ENCODE assay signal across 13 mouse cellular contexts in genomic region chr4:135889146-135889883, GRCm38 (mm10). TPM values are rescaled to one million over a fixed set of nuclear protein-coding genes. Genes with fewer than 3 reads are reported as not detected.
DNase-seq lines count a peak whose midpoint lies in the region; ATAC-seq and TF ChIP-seq lines count a peak whose summit lies in the region.
"Had no signal": no experiment of that assay in that cellular context is flagged by ENCODE, and none has a peak within 500 bp of the region (broad histone marks: within the 10 kb centered on the region; RNA-seq: fewer than 3 reads in every experiment).

No protein-coding gene starts in this region.

- H3K4me1 ChIP-seq in heart, embryonic 10.5 days: peaks cover 14% of the 10 kb centered on the region
- no peaks in the 10 kb centered on the region for H3K4me1 ChIP-seq in midbrain, embryonic 11.5 days (ENCODE audit: control insufficient read depth, insufficient read depth, low read length)
- H3K4me1 ChIP-seq in midbrain, embryonic 15.5 days: no peaks in the 10 kb centered on the region
- peaks cover 43% of the 10 kb centered on the region for H3K4me1 ChIP-seq in E14TG2a.4 (replicated peaks; ENCODE audit: low read depth, low read length)
- peaks cover 3 to 27% of the 10 kb centered on the region in 2 experiments; a peak in 3 of 4 replicates for H3K4me1 ChIP-seq in MEL (ENCODE audit: control insufficient read depth in 1 of 2, insufficient read depth in 2 of 2, low read length in 2 of 2)
- peaks cover 28% of the 10 kb centered on the region for H3K4me1 ChIP-seq in liver, embryonic 12.5 days
- H3K4me1 ChIP-seq: forebrain, embryonic 13.5 days had no signal

- no peaks in the 10 kb centered on the region for H3K79me2 ChIP-seq in MEL (ENCODE audit: control insufficient read depth, insufficient read depth, low read length, poor library complexity)

- no peak for ATAC-seq in midbrain, embryonic 11.5 days (ENCODE audit: low FRiP score)
- no peak for ATAC-seq in midbrain, embryonic 15.5 days (replicated peaks)
- no peak for ATAC-seq in liver, embryonic 12.5 days

- TF ChIP-seq CTCF in E14TG2a.4 (conservative IDR thresholded peaks at IDR 0.05; ENCODE audit: low read length): no peak
- no peak for TF ChIP-seq CTCF in MEL (IDR thresholded peaks at IDR 0.05 in 2 of 3, conservative IDR thresholded peaks at IDR 0.05 in 1 of 3; ENCODE audit: control insufficient read depth in 1 of 3, insufficient read depth in 1 of 3, low read depth in 2 of 3, low read length in 3 of 3, poor library complexity in 1 of 3, severe bottlenecking in 1 of 3)

- H3K9me3 ChIP-seq in heart, embryonic 10.5 days: no peaks in the 10 kb centered on the region
- no peaks in the 10 kb centered on the region for H3K9me3 ChIP-seq in midbrain, embryonic 11.5 days (ENCODE audit: control insufficient read depth, low read length)
- no peaks in the 10 kb centered on the region for H3K9me3 ChIP-seq in midbrain, embryonic 15.5 days
- H3K9me3 ChIP-seq in E14TG2a.4 (ENCODE audit: low read length): no peaks in the 10 kb centered on the region
- no peaks in the 10 kb centered on the region for H3K9me3 ChIP-seq in MEL (replicated peaks; ENCODE audit: insufficient read depth, low read length)
- H3K9me3 ChIP-seq in liver, embryonic 12.5 days (replicated peaks): no peaks in the 10 kb centered on the region
- H3K9me3 ChIP-seq: forebrain, embryonic 13.5 days; hindbrain, embryonic 10.5 days had no signal

- intact Hi-C loops in heart, postnatal 36 days (cut with DNase I): loop anchor here (5.0 kb wide), 1 partner anchor 163 kb away; the partner anchor contains the start of gene Rpl11

- H3K27ac ChIP-seq in heart, embryonic 10.5 days: no peak overlapping the region
- H3K27ac ChIP-seq in midbrain, embryonic 11.5 days (ENCODE audit: low read depth, low read length): no peak overlapping the region
- no peak overlapping the region for H3K27ac ChIP-seq in midbrain, embryonic 15.5 days
- H3K27ac ChIP-seq in MEL (ENCODE audit: control insufficient read depth, low read depth, low read length): peak overlapping the region; percentile 24; the same call in 1 of the 2 replicates
- H3K27ac ChIP-seq in liver, embryonic 12.5 days: no peak overlapping the region
- H3K27ac ChIP-seq: forebrain, embryonic 13.5 days; hindbrain, embryonic 10.5 days had no signal

- no peaks in the 10 kb centered on the region for H3K36me3 ChIP-seq in heart, embryonic 10.5 days
- H3K36me3 ChIP-seq in midbrain, embryonic 11.5 days (ENCODE audit: control insufficient read depth, insufficient read depth, low read length): no peaks in the 10 kb centered on the region
- H3K36me3 ChIP-seq in midbrain, embryonic 15.5 days (replicated peaks): no peaks in the 10 kb centered on the region
- H3K36me3 ChIP-seq in E14TG2a.4 (ENCODE audit: insufficient read depth, low read length) (no peaks in the 10 kb centered on the region), MEL (ENCODE audit: control insufficient read depth in 1 of 2, insufficient read depth in 2 of 2, low read length in 2 of 2) (peaks cover 0 to 20% of the 10 kb centered on the region in 2 experiments; a peak in 2 of 4 replicates)
- no peaks in the 10 kb centered on the region for H3K36me3 ChIP-seq in liver, embryonic 12.5 days
- H3K36me3 ChIP-seq: G1E; hindbrain, embryonic 10.5 days had no signal

- no peak for TF ChIP-seq RAD21 in MEL (IDR thresholded peaks at IDR 0.05; ENCODE audit: low read depth, low read length)

- no peaks in the 10 kb centered on the region for H3K27me3 ChIP-seq in heart, embryonic 10.5 days (ENCODE audit: insufficient read depth, poor library complexity, severe bottlenecking)
- no peaks in the 10 kb centered on the region for H3K27me3 ChIP-seq in midbrain, embryonic 11.5 days (ENCODE audit: control insufficient read depth, insufficient read depth, low read length)
- no peaks in the 10 kb centered on the region for H3K27me3 ChIP-seq in midbrain, embryonic 15.5 days (replicated peaks)
- no peaks in the 10 kb centered on the region for H3K27me3 ChIP-seq in E14TG2a.4 (ENCODE audit: insufficient read depth, low read length)
- no peaks in the 10 kb centered on the region for H3K27me3 ChIP-seq in MEL (ENCODE audit: control insufficient read depth in 1 of 2, insufficient read depth in 2 of 2, low read length in 2 of 2)
- H3K27me3 ChIP-seq in liver, embryonic 12.5 days (replicated peaks): no peaks in the 10 kb centered on the region
- H3K27me3 ChIP-seq: forebrain, embryonic 13.5 days had no signal

- WGBS in heart, embryonic 10.5 days: 77% methylated on average over 7 of the region's 7 CpGs
- WGBS in midbrain, embryonic 11.5 days: 84% methylated on average over 7 of the region's 7 CpGs
- 80% methylated on average over 7 of the region's 7 CpGs for WGBS in midbrain, embryonic 15.5 days
- WGBS in liver, embryonic 12.5 days (ENCODE audit: insufficient replicate concordance): 71% methylated on average over 7 of the region's 7 CpGs

- TF ChIP-seq POLR2A in MEL (IDR thresholded peaks at IDR 0.05; ENCODE audit: control insufficient read depth in 1 of 2, insufficient read depth in 1 of 2, low read depth in 1 of 2, low read length in 2 of 2, poor library complexity in 1 of 2): no peak

- TF ChIP-seq EP300 in MEL (IDR thresholded peaks at IDR 0.05; ENCODE audit: low read depth in 1 of 2, low read length in 2 of 2): no peak

- H3K9ac ChIP-seq in midbrain, embryonic 11.5 days (ENCODE audit: low read length): no peak overlapping the region
- no peak overlapping the region for H3K9ac ChIP-seq in midbrain, embryonic 15.5 days
- H3K9ac ChIP-seq in MEL (ENCODE audit: control insufficient read depth, low read depth, low read length, poor library complexity, severe bottlenecking): no peak overlapping the region; the same call in 1 of the 2 replicates
- H3K9ac ChIP-seq in liver, embryonic 12.5 days: no peak overlapping the region
- H3K9ac ChIP-seq: forebrain, embryonic 13.5 days; forebrain, postnatal 0 days had no signal

- no peak overlapping the region for H3K4me2 ChIP-seq in midbrain, embryonic 11.5 days
- H3K4me2 ChIP-seq in midbrain, embryonic 15.5 days: no peak overlapping the region
- no peak overlapping the region for H3K4me2 ChIP-seq in liver, embryonic 12.5 days
- H3K4me2 ChIP-seq: forebrain, embryonic 13.5 days had no signal

- no peak overlapping the region for H3K4me3 ChIP-seq in heart, embryonic 10.5 days
- no peak overlapping the region for H3K4me3 ChIP-seq in midbrain, embryonic 11.5 days (ENCODE audit: low read depth, low read length)
- H3K4me3 ChIP-seq in midbrain, embryonic 15.5 days: no peak overlapping the region
- peak overlapping the region; percentile 58 for H3K4me3 ChIP-seq in E14TG2a.4 (replicated peaks; ENCODE audit: low read length)
- H3K4me3 ChIP-seq in MEL (ENCODE audit: control insufficient read depth in 1 of 2, insufficient read depth in 1 of 2, low read depth in 2 of 2, low read length in 2 of 2): no peak overlapping the region
- H3K4me3 ChIP-seq in liver, embryonic 12.5 days: no peak overlapping the region
- H3K4me3 ChIP-seq: forebrain, embryonic 13.5 days; hindbrain, embryonic 10.5 days had no signal

- DNase-seq in heart, embryonic 10.5 days (ENCODE audit: low spot score): peak; percentile 64
- no peak for DNase-seq in heart, postnatal 36 days
- DNase-seq in midbrain, embryonic 11.5 days (ENCODE audit: low spot score, missing footprints): peak; percentile 85
- peak; percentile 18 for DNase-seq in MEL (ENCODE audit: low read depth, low spot score)
- no peak for DNase-seq in urinary bladder, postnatal 25 days (ENCODE audit: low spot score)

RNA-seq across cellular contexts. Expression of gene Cnr2, which starts 5.9 kb away (rescaled TPM):
- polyA plus RNA-seq in heart, embryonic 10.5 days (2016; fragmentation: Nextera tagmentation; extraction: Ambion mirVana): 0.60 and 1.4 TPM in 2 replicates
- under 1 TPM; 0.49 to 0.50 TPM for total RNA-seq in heart, postnatal 36 days (2021)
- polyA plus RNA-seq in midbrain, embryonic 11.5 days (2014; fragmentation: Nextera tagmentation; extraction: Ambion mirVana): 0.41 and 0.63 TPM in 2 replicates
- 0.19 TPM in 1 of 2 replicates, not detected in the other for polyA plus RNA-seq in midbrain, embryonic 15.5 days (2015; fragmentation: Nextera tagmentation; extraction: Ambion mirVana)
- 9.8 and 10.2 TPM in 2 replicates for total RNA-seq in MEL (2012; rRNA removed)
- 1 to 10 TPM in 1 of 2 experiments, not detected in 1; 6.8 TPM for polyA plus RNA-seq in MEL (2012; ENCODE audit: insufficient read depth in 1 of 2, insufficient read length in 2 of 2, low read depth in 1 of 2, low replicate concordance in 2 of 2, missing spikeins in 1 of 2)
- polyA plus RNA-seq in liver, embryonic 12.5 days (2016; fragmentation: Nextera tagmentation; extraction: Ambion mirVana): 3.9 and 4.3 TPM in 2 replicates
- polyA plus RNA-seq: C2C12 had no signal

RNA-seq across cellular contexts. Expression of gene Pnrc2, which starts 15.7 kb away (rescaled TPM):
- polyA plus RNA-seq in heart, embryonic 10.5 days (2016; fragmentation: Nextera tagmentation; extraction: Ambion mirVana): 121 and 150 TPM in 2 replicates
- 10 to 100 TPM; 59.2 to 63.5 TPM for total RNA-seq in heart, postnatal 36 days (2021)
- polyA plus RNA-seq in midbrain, embryonic 11.5 days (2014; fragmentation: Nextera tagmentation; extraction: Ambion mirVana): 258 and 259 TPM in 2 replicates
- polyA plus RNA-seq in midbrain, embryonic 15.5 days (2015; fragmentation: Nextera tagmentation; extraction: Ambion mirVana): 92.1 and 96.0 TPM in 2 replicates
- 49.8 and 50.7 TPM in 2 replicates for total RNA-seq in MEL (2012; rRNA removed)
- polyA plus RNA-seq in MEL (2012; ENCODE audit: insufficient read depth in 1 of 2, insufficient read length in 2 of 2, low read depth in 1 of 2, low replicate concordance in 2 of 2, missing spikeins in 1 of 2): 10 to 100 TPM; 48.0 to 76.3 TPM
- 91.1 and 98.9 TPM in 2 replicates for polyA plus RNA-seq in liver, embryonic 12.5 days (2016; fragmentation: Nextera tagmentation; extraction: Ambion mirVana)

RNA-seq across cellular contexts. Expression of gene Fuca1, which starts 31.2 kb away (rescaled TPM):
- 44.2 and 51.2 TPM in 2 replicates for polyA plus RNA-seq in heart, embryonic 10.5 days (2016; fragmentation: Nextera tagmentation; extraction: Ambion mirVana)
- 10 to 100 TPM; 31.0 to 31.4 TPM for total RNA-seq in heart, postnatal 36 days (2021)
- 43.0 and 48.1 TPM in 2 replicates for polyA plus RNA-seq in midbrain, embryonic 11.5 days (2014; fragmentation: Nextera tagmentation; extraction: Ambion mirVana)
- polyA plus RNA-seq in midbrain, embryonic 15.5 days (2015; fragmentation: Nextera tagmentation; extraction: Ambion mirVana): 63.2 and 68.3 TPM in 2 replicates
- 26.8 and 33.7 TPM in 2 replicates for total RNA-seq in MEL (2012; rRNA removed)
- polyA plus RNA-seq in MEL (2012; ENCODE audit: insufficient read depth in 1 of 2, insufficient read length in 2 of 2, low read depth in 1 of 2, low replicate concordance in 2 of 2, missing spikeins in 1 of 2): 10 to 100 TPM in 1 of 2 experiments, not detected in 1; 48.6 TPM
- polyA plus RNA-seq in liver, embryonic 12.5 days (2016; fragmentation: Nextera tagmentation; extraction: Ambion mirVana): 22.2 and 23.8 TPM in 2 replicates

RNA-seq across cellular contexts. Expression of gene Srsf10, which starts 33.8 kb away (rescaled TPM):
- 188 and 227 TPM in 2 replicates for polyA plus RNA-seq in heart, embryonic 10.5 days (2016; fragmentation: Nextera tagmentation; extraction: Ambion mirVana)
- 10 to 100 TPM; 37.1 to 45.6 TPM for total RNA-seq in heart, postnatal 36 days (2021)
- 434 and 444 TPM in 2 replicates for polyA plus RNA-seq in midbrain, embryonic 11.5 days (2014; fragmentation: Nextera tagmentation; extraction: Ambion mirVana)
- polyA plus RNA-seq in midbrain, embryonic 15.5 days (2015; fragmentation: Nextera tagmentation; extraction: Ambion mirVana): 183 and 190 TPM in 2 replicates
- total RNA-seq in MEL (2012; rRNA removed): 129 and 142 TPM in 2 replicates
- 100 to 1,000 TPM; 222 to 361 TPM for polyA plus RNA-seq in MEL (2012; ENCODE audit: insufficient read depth in 1 of 2, insufficient read length in 2 of 2, low read depth in 1 of 2, low replicate concordance in 2 of 2, missing spikeins in 1 of 2)
- polyA plus RNA-seq in liver, embryonic 12.5 days (2016; fragmentation: Nextera tagmentation; extraction: Ambion mirVana): 157 TPM in 2 replicates

RNA-seq across cellular contexts. Expression of gene Hmgcl, which starts 56.9 kb away (rescaled TPM):
- 67.5 and 77.1 TPM in 2 replicates for polyA plus RNA-seq in heart, embryonic 10.5 days (2016; fragmentation: Nextera tagmentation; extraction: Ambion mirVana)
- 10 to 100 TPM; 72.7 to 86.8 TPM for total RNA-seq in heart, postnatal 36 days (2021)
- 55.1 and 62.9 TPM in 2 replicates for polyA plus RNA-seq in midbrain, embryonic 11.5 days (2014; fragmentation: Nextera tagmentation; extraction: Ambion mirVana)
- 57.0 and 63.4 TPM in 2 replicates for polyA plus RNA-seq in midbrain, embryonic 15.5 days (2015; fragmentation: Nextera tagmentation; extraction: Ambion mirVana)
- total RNA-seq in MEL (2012; rRNA removed): 48.5 and 48.7 TPM in 2 replicates
- polyA plus RNA-seq in MEL (2012; ENCODE audit: insufficient read depth in 1 of 2, insufficient read length in 2 of 2, low read depth in 1 of 2, low replicate concordance in 2 of 2, missing spikeins in 1 of 2): 10 to 100 TPM in 1 of 2 experiments, not detected in 1; 66.5 TPM
- 67.4 and 71.1 TPM in 2 replicates for polyA plus RNA-seq in liver, embryonic 12.5 days (2016; fragmentation: Nextera tagmentation; extraction: Ambion mirVana)

Comparison
In these comparisons a context has a peak if more than half of its experiments do, and no peak if none do; other contexts are left out.
1. DNase-seq: peak in heart, embryonic 10.5 days (single experiment), midbrain, embryonic 11.5 days (single experiment) and MEL (single experiment); none in heart, postnatal 36 days (0 of 2) and urinary bladder, postnatal 25 days (single experiment).